Mouse (Mus musculus) liver, embryonic 14.5 days (tissue): ENCODE measurements around the gene Abtb2. TPM values are rescaled to one million over a fixed set of nuclear protein-coding genes. Genes with fewer than 3 reads are reported as not detected.

Experiments
- ATAC-seq: fragments of 200-750 bp; cut with Nextera tagmentation; 2 replicates; pipeline ENCODE4 v1.8.0; 2017; ENCODE audit warnings: moderate number of reproducible peaks, mild to moderate bottlenecking, moderate library complexity; ENCODE audit not compliant: insufficient read depth
- DNase-seq, 3 experiments: peaks; one replicate each; pipeline ENCODE4 v3.0.0-alpha.2; 2012 to 2013; ENCODE audit warnings: low read depth in 3 of 3, low spot score in 3 of 3
- H3K27ac ChIP-seq: fragments of 300-500 bp; sonication (generic); 2 replicates; pipeline ENCODE4 v1.5.1; 2014; ENCODE audit warnings: moderate library complexity, mild to moderate bottlenecking, control low read depth, inconsistent platforms
- H3K27me3 ChIP-seq: fragments of 300-500 bp; sonication (generic); 2 replicates; pipeline ENCODE4 v1.6.1; 2014; ENCODE audit warnings: mild to moderate bottlenecking, low read length, moderate library complexity; ENCODE audit not compliant: control insufficient read depth, insufficient read depth
- H3K36me3 ChIP-seq: fragments of 300-500 bp; sonication (generic); replicated peaks from 2 replicates; pipeline ENCODE4 v1.6.1; 2014; ENCODE audit warnings: low read depth; ENCODE audit not compliant: control insufficient read depth, insufficient read depth
- H3K4me1 ChIP-seq, 2 experiments: fragments of 200-500 bp in 1 of 2; fragments of 300-500 bp in 1 of 2; sonication (generic) in 1 of 2; replicated peaks; 2 replicates each; pipeline ENCODE4 v1.6.1; 2012 to 2014; ENCODE audit warnings: antibody characterized with exemption in 1 of 2, inconsistent platforms in 1 of 2, low read length in 1 of 2; ENCODE audit not compliant: control insufficient read depth in 2 of 2, insufficient read depth in 2 of 2
- H3K4me2 ChIP-seq: fragments of 300-500 bp; sonication (generic); 2 replicates; pipeline ENCODE4 v1.6.1; 2014; ENCODE audit warnings: low read depth, mild to moderate bottlenecking, control low read depth, moderate library complexity
- H3K4me3 ChIP-seq, 2 experiments: fragments of 200-500 bp in 1 of 2; fragments of 300-500 bp in 1 of 2; sonication (generic) in 1 of 2; 2 replicates each; pipeline ENCODE4 v1.5.1; 2012 to 2014; ENCODE audit warnings: low read depth in 2 of 2, low read length in 2 of 2, mild to moderate bottlenecking in 2 of 2, control low read depth in 1 of 2, inconsistent platforms in 1 of 2, moderate library complexity in 1 of 2; ENCODE audit not compliant: insufficient read depth in 1 of 2
- H3K9ac ChIP-seq: fragments of 300-500 bp; sonication (generic); replicated peaks from 2 replicates; pipeline ENCODE4 v1.6.1; 2014; ENCODE audit warnings: mild to moderate bottlenecking, control low read depth, moderate library complexity
- H3K9me3 ChIP-seq: fragments of 300-500 bp; sonication (generic); 2 replicates; pipeline ENCODE4 v1.6.1; 2016; ENCODE audit warnings: low read length, mixed read lengths; ENCODE audit not compliant: control insufficient read depth
- CTCF ChIP-seq: IDR thresholded peaks from 2 replicates; pipeline ENCODE4 v1.5.1; 2016; ENCODE audit warnings: antibody characterized with exemption, low read depth, control low read depth
- EP300 ChIP-seq: IDR thresholded peaks from 2 replicates; pipeline ENCODE4 v1.6.1; 2016; ENCODE audit warnings: antibody characterized with exemption, low read depth
- WGBS: fragments of 180-500 bp; shearing (Covaris S2); extraction: QIAGEN DNeasy Blood & Tissue Kit; methylation state at CpG from one replicate; pipeline ENCODE4 v1.1.7; 2014; ENCODE audit not compliant: insufficient replicate concordance; 5-methylcytosine and 5-hydroxymethylcytosine counted together
- polyA plus RNA-seq, 2 experiments: library from polyadenylated mRNA; depleted of rRNA in 1 of 2; stranded (reverse) in 1 of 2; unstranded in 1 of 2; fragments of >200 nt; fragmentation: Nextera tagmentation in 1 of 2; extraction: Ambion mirVana in 1 of 2; gene quantifications; 2 replicates each; pipeline versions ENCODE4 v1.2.1 to v1.2.3; 2012 to 2014

The Abtb2 gene
- polyA plus RNA-seq, 2 experiments = 1.2 to 1.7 TPM

DNA sequence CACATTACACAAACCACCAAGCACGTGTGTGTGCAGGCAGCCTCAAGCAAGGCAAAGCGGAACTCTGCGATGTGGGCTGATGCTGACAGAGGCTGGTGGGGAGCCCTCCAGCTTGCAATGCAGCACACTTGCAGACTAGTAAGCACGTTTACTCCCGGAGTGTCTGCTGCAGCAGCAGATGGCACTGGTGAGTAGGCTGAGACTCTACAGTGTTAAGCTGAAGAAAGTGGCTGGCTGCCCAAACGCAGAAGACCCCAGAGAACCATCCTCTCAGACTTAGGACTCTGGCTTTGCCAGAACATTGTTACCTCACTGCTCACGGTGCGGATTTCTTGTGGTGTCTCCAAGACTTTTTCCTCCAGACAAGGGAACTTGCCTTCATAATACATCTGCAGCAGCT is 164.9 kb downstream of the Abtb2 start:
- WGBS = 85% methylated on average over 8 of the region's 8 CpGs

DNA sequence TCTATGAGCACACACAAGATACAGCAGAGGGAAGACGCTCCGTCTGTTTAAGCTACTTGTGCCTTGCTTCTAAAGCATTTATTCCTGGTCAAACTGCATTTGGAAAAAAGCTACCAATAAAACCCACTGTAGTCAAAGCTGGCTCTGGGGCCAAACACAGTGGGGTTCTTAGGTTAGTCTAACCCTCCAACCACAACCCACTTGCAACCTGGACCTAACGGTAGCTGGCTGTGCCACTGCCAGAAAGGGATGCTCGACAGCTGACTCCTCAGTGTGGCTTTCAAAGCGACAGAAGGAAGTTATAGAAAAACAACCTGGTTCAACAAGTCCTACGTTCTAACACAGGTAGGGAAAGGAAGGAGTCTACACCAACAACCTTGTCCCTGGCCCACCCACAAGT is 165.3 kb downstream of the Abtb2 start:
- ATAC-seq = no peak
- no peak overlapping the region for H3K27ac ChIP-seq
- H3K9me3 ChIP-seq = no peaks in the 10 kb centered on the region
- H3K9ac ChIP-seq = no peak overlapping the region
- H3K27me3 ChIP-seq = no peaks in the 10 kb centered on the region
- no peak for DNase-seq
- H3K4me2 ChIP-seq = no peak overlapping the region
- no peak overlapping the region for H3K4me3 ChIP-seq
- 70% methylated on average over 6 of the region's 6 CpGs for WGBS
- peaks cover 14% of the 10 kb centered on the region for H3K36me3 ChIP-seq
- H3K4me1 ChIP-seq = no peaks in the 10 kb centered on the region
- no peak for TF ChIP-seq EP300
- no peak for TF ChIP-seq CTCF

More for the DNA sequence above, 164.9 kb downstream of the Abtb2 start:
- no peak overlapping the region for H3K4me3 ChIP-seq
- no peaks in the 10 kb centered on the region for H3K4me1 ChIP-seq
- H3K36me3 ChIP-seq = peaks cover 14% of the 10 kb centered on the region
- H3K9ac ChIP-seq = no peak overlapping the region
- TF ChIP-seq EP300 = no peak
- TF ChIP-seq CTCF = no peak
- no peak overlapping the region for H3K4me2 ChIP-seq
- no peaks in the 10 kb centered on the region for H3K9me3 ChIP-seq
- H3K27ac ChIP-seq = no peak overlapping the region
- ATAC-seq (no peak), DNase-seq (no peak)
- H3K27me3 ChIP-seq = no peaks in the 10 kb centered on the region

- WGBS = 88% methylated on average over 6 of the region's 6 CpGs
- Histone ChIP-seq H3K9me3 (no peaks in the 10 kb centered on the region), H3K4me2 (no peak overlapping the region), H3K36me3 (peaks cover 25% of the 10 kb centered on the region), H3K27ac (no peak overlapping the region), H3K27me3 (no peaks in the 10 kb centered on the region), H3K4me3 (no peak overlapping the region), H3K9ac (no peak overlapping the region), H3K4me1 (no peaks in the 10 kb centered on the region)
- ATAC-seq (no peak), DNase-seq (no peak)
- TF ChIP-seq EP300 (no peak), CTCF (no peak)
These were observed 176.7 kb downstream of the Abtb2 start for GRCm38 (mm10) chr2:103742821-103743220.

GRCm38 (mm10) chr2:103743536-103743935 is 177.4 kb downstream of the Abtb2 start:
- Histone ChIP-seq H3K4me3 (no peak overlapping the region), H3K9me3 (no peaks in the 10 kb centered on the region), H3K36me3 (peaks cover 25% of the 10 kb centered on the region), H3K4me1 (no peaks in the 10 kb centered on the region), H3K4me2 (no peak overlapping the region), H3K9ac (no peak overlapping the region), H3K27me3 (no peaks in the 10 kb centered on the region), H3K27ac (no peak overlapping the region)
- ATAC-seq (no peak), DNase-seq (no peak)
- WGBS = 92% methylated on average over 2 of the region's 2 CpGs
- no peak for TF ChIP-seq EP300
- no peak for TF ChIP-seq CTCF

- H3K4me2 ChIP-seq = no peak overlapping the region
- WGBS = 78% methylated on average over 7 of the region's 7 CpGs
- H3K27ac ChIP-seq = no peak overlapping the region
These were observed 177.9 kb downstream of the Abtb2 start for GRCm38 (mm10) chr2:103743988-103744387.

More at GRCm38 (mm10) chr2:103743988-103744387, 177.9 kb downstream of the Abtb2 start:
- H3K9me3 ChIP-seq = no peaks in the 10 kb centered on the region
- peaks cover 24% of the 10 kb centered on the region for H3K36me3 ChIP-seq
- no peaks in the 10 kb centered on the region for H3K4me1 ChIP-seq
- TF ChIP-seq CTCF (peak; percentile 88), EP300 (no peak)
- DNase-seq (peak in 2 of 3 experiments; percentile 20 to 26), ATAC-seq (no peak)
- H3K9ac ChIP-seq = no peak overlapping the region
- no peaks in the 10 kb centered on the region for H3K27me3 ChIP-seq
- no peak overlapping the region for H3K4me3 ChIP-seq
